Mouse (Mus musculus): ENCODE data around the gene Trpd52l3. TPM values are rescaled to one million over a fixed set of nuclear protein-coding genes. Genes with fewer than 3 reads are reported as not detected.
"Not testable (repeated sequence)": the region's sequence is repeated elsewhere in the genome, so short reads cannot be mapped to it uniquely, and the experiment has no call there.

Trpd52l3 gene
- total RNA-seq (2021) = not detected

- no peak for DNase-seq
These were observed at the start of gene Trpd52l3 for GRCm38 (mm10) chr19:30003621-30004020. TSS of gene Trpd52l3 (plus strand) at chr19:30003790.

- DNase-seq = no peak
These were observed 49.8 kb upstream of the Trpd52l3 start for GRCm38 (mm10) chr19:29953833-29954232.

DNA sequence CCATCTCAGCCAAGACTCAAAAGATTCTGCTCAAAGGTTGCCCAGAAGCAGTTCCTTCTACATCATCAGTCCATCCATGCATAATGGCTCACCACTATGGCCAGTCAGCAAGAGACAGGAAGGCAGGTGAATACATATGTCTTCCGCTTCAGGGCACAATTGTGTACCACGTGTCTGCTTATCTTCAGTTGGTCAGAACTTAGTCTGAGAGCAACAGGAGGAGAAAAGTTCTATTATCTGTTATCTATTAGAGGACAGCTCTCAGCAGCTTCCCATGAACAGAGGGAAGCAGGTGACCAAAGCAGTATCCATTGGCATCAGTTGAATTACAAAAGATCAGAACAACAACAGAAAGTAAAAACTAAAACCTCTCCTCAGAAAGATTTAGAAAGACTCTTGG is 48.1 kb upstream of the Trpd52l3 start:
- DNase-seq = no peak

DNA sequence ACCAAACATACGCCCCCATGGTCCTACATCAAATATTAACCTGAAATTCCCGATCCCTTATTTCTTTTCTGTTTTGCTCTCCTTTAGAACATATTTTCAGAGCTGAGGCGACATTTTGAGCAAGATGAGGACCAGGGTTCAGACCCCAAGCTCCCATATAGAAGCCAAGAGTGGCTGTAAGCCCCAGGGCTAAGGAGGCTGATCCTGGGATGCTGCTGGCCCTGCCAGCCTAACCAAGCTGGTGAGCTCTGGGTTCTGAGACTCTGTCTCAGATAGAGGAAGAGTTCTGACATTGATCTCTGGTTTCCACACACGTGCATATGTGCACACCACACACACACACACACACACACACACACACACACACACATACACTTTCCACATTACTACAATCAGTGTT is 42.7 kb upstream of the Trpd52l3 start:
- no peak for DNase-seq

DNA sequence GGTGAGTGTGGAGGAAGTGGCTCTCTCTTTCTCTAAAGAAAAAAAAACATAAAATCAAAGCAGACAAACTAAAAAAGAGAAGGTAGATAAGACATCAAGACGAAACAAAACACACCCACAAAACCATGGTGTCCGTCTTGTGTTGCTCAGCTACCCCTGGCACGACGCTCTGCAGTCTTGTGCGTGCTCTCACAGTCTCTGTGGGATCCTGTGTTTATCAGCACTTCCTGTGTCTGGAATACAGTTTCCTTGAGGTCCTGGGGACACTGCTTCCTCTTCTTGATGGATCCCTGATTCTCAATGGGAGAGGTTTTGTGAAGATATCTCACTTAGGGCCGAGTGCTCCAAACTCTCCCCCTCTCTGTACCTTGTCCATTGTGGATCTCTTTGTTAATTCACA is 41.7 kb upstream of the Trpd52l3 start:
- no peak for DNase-seq

GRCm38 (mm10) chr19:29963598-29964092 is 39.9 kb upstream of the Trpd52l3 start:
- DNase-seq = no peak

GRCm38 (mm10) chr19:29967960-29968359 is 35.6 kb upstream of the Trpd52l3 start:
- DNase-seq = no peak

DNA sequence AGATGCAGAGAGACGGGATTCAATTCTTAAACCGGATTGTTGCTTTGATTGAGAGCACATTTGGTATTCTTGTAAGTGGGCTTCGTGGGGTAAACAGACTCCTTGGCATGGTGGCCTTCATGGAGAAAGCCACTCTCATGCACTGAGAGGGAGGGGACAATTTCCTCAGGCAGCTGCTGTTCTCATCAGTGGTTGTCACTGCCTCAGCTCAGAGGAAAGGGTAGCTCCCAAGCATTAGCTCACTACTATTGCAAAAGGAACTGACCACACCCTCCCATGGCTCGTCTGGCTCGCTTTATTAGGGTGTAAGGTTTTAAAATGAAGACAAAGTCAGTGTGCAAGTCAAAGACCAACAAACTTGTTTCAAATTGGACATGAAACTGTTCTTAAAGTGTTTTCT is 30.2 kb upstream of the Trpd52l3 start:
- no peak for DNase-seq

- DNase-seq = no peak
These were observed 24.7 kb upstream of the Trpd52l3 start for GRCm38 (mm10) chr19:29978847-29979246.

- peak in 1 of 2 experiments; percentile 9 for DNase-seq
These were observed 24.0 kb upstream of the Trpd52l3 start for GRCm38 (mm10) chr19:29979452-29980089.

GRCm38 (mm10) chr19:29984208-29985005 is 19.2 kb upstream of the Trpd52l3 start:
- DNase-seq = no peak

DNA sequence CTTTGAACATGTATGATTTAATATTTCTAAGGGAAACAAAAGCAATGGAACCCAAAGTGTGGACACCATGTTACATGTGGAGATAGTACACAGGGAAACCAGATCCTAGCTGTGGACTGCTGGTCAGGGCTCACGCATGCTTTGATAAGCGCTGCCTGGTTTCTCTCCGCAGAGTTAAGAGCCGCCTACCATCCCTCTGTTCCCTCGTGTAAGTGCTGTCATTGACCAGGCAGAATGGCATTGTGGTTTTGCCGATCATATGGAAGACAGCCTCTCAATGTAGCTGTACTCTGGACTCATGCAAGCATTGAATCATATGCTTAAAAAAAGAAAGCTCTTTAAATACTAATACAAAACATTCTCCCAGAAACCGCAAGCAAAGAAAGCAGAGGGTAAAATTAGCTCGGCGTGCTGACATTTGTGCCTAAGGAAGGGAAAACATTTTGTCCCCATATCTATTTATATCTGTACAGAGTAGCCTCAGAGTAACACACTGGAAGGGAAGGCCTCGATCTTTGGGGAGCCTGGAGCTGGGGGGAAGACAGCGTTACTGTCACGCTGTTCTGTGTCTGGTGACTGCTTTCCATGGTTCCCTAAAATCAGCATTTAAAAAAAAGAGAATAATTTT is 17.0 kb upstream of the Trpd52l3 start:
- no peak for DNase-seq

DNA sequence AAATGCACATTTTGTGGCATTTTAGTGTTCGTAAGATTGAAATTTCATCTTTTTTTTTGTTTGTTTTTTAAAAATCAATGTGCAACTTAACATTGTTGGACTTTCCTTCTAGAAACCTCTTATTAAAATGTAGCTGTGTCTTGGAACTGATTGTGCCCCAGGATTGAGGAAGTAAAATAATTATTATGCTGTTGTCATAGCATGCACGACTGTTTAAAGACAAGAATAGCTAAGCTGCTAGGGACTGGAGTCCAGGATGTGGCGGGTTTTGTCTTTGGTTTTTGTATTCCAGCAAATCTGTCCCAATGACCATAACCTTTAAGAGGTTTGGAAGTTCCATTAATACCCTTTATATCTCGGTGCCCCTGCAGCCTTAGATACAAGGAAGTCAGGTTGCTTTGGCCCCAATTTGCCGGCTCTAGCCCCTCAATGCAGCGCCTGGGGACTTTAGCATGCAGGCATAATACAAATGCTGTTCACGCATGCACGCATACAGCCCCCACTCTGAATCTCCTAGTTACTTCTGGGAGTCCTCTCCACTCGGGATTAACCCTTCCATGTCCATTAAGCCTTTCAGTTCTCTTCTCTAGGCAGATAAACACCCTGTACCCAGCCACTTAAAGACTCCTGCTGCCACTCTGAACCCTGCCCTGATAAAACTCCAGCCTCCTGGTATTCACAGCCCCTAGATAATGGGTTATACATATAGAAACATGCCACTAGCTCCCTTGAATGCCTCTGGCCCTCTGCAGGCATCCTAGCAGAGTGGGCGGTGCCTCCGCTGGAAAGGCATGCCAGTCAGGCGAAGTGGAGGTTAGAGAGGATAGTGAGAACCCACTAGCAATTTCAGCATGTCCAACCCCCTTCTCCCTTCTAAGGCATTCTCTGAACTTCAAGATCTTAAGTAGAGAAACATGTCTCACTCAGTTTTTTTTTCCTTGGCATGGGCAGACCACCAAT is 2.9 kb upstream of the Trpd52l3 start:
- DNase-seq = no peak

GRCm38 (mm10) chr19:30001550-30001949 is 2.0 kb upstream of the Trpd52l3 start:
- DNase-seq = no peak

- DNase-seq = no peak
These were observed 2.8 kb downstream of the Trpd52l3 start for GRCm38 (mm10) chr19:30006371-30006770.

GRCm38 (mm10) chr19:30010520-30011296 is 7.1 kb downstream of the Trpd52l3 start:
- DNase-seq = no peak

- no peak for DNase-seq
These were observed 10.7 kb downstream of the Trpd52l3 start for GRCm38 (mm10) chr19:30014331-30014730.

GRCm38 (mm10) chr19:30016156-30016555 is 12.6 kb downstream of the Trpd52l3 start:
- no peak for DNase-seq

DNA sequence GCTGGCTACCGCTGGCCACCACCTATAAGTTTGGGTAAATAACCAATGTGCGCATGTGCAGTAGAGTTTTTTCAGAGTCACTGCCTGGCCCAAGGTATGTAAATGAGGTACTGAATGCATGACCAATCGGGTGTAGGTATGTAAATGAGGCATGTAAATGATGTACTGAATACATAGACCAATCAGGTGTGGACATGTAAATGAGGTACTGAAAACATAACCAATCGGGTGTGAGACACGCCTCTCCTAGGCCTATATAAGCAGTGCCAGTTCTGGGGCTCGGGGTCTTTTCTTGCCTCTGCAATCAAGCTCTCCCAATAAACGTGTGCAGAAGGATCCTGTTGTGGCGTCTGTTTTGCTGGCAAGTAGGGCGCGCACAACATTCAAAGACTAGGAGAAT is 19.8 kb downstream of the Trpd52l3 start:
- DNase-seq = not testable (repeated sequence)

GRCm38 (mm10) chr19:30029002-30029710 is 25.6 kb downstream of the Trpd52l3 start:
- no peak for DNase-seq
